In genomic region chr8:88567314-88568121, GRCm38 (mm10) we compare ENCODE assay signal across 8 mouse cellular contexts. TPM values are rescaled to one million over a fixed set of nuclear protein-coding genes. Genes with fewer than 3 reads are reported as not detected.
DNase-seq lines count a peak whose midpoint lies in the region.

No protein-coding gene starts in this region.

- DNase-seq in gastrocnemius, adult 18-20 months (ENCODE audit: low spot score): peak; percentile 18
- no peak for DNase-seq in gastrocnemius, postnatal 25 days
- DNase-seq in ovary, postnatal 36 days (ENCODE audit: low spot score): peak; percentile 42
- DNase-seq in ovary, postnatal 10 days (ENCODE audit: low spot score): no peak
- peak; percentile 53 for DNase-seq in gastrocnemius, postnatal 14 days
- peak; percentile 71 to 88 for DNase-seq in left cerebral cortex, postnatal 14 days (ENCODE audit: low spot score in 2 of 2)
- peak; percentile 77 for DNase-seq in right cerebral cortex, adult 18-20 months
- DNase-seq in yolk sac, embryonic 10.5 days (ENCODE audit: low spot score): no peak

- intact Hi-C loops in gastrocnemius, postnatal 14 days (cut with DNase I; ENCODE audit: low total_unique reads): no loop called here
- intact Hi-C loops in left cerebral cortex, postnatal 14 days (cut with DNase I): loop anchor here (5.0 kb wide), 1 partner anchor 45 kb away; the partner anchor contains the start of gene Nkd1

RNA-seq across cellular contexts. Expression of gene Nkd1, which starts 46.4 kb away (rescaled TPM):
- 1 to 10 TPM; 1.3 to 1.8 TPM for total RNA-seq in gastrocnemius, adult 18-20 months (2021)
- total RNA-seq in gastrocnemius, postnatal 25 days (2021): 1 to 10 TPM; 1.5 to 2.5 TPM
- 1 to 10 TPM; 3.1 to 4.5 TPM for total RNA-seq in gastrocnemius, postnatal 14 days (2021)
- 10 to 100 TPM; 19.7 to 25.5 TPM for total RNA-seq in left cerebral cortex, postnatal 14 days (2021)

Comparison
In these comparisons a context has a peak if more than half of its experiments do, and no peak if none do; other contexts are left out.
1. DNase-seq: peak in gastrocnemius, adult 18-20 months (single experiment), ovary, postnatal 36 days (single experiment), gastrocnemius, postnatal 14 days (single experiment), left cerebral cortex, postnatal 14 days (2 of 2) and right cerebral cortex, adult 18-20 months (single experiment); none in gastrocnemius, postnatal 25 days (single experiment), ovary, postnatal 10 days (single experiment) and yolk sac, embryonic 10.5 days (single experiment).